Mouse (Mus musculus): Measurements from ENCODE around the gene Psmd13. TPM values are rescaled to one million over a fixed set of nuclear protein-coding genes. Genes with fewer than 3 reads are reported as not detected.

Psmd13 gene
- polyA plus RNA-seq, 1 experiment from 2014 or later: 187 TPM

DNA sequence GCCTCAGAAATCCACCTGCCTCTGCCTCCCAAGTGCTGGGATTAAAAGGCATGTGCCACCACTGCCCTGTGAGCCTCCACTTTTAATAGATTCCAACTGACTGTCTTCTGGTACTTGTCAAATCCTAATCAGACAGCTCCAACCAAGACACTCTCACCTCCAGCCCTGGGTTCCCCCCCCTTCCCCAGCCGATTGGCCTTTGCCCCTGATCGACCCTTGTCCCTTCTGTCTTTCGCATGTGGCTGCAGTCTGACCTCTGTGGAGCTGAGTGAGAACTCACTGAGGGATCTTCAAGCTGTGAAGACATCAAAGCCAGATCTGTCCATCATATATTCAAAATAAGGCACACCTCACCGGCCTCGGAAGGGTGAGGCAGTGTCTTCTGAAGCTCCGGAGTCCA is 45.4 kb downstream of the Psmd13 start:
- Histone ChIP-seq H3K27me3 (replicated peaks) (peaks cover 51% of the 10 kb centered on the region), H3K36me3 (no peaks in the 10 kb centered on the region), H3K4me3 (no peak overlapping the region), H3K27ac (ENCODE audit: poor library complexity, severe bottlenecking) (no peak overlapping the region), H3K4me1 (replicated peaks) (peaks cover 10% of the 10 kb centered on the region), H3K9me3 (replicated peaks) (0 out of 2 replicates have a peak, but pooled peaks cover 7% of the 10 kb centered on the region), H3K4me2 (no peak overlapping the region), H3K9ac (no peak overlapping the region)
- ATAC-seq (ENCODE audit: insufficient number of reproducible peaks, low FRiP score): no peak
- 81% methylated on average over 6 of the region's 6 CpGs for WGBS

DNA sequence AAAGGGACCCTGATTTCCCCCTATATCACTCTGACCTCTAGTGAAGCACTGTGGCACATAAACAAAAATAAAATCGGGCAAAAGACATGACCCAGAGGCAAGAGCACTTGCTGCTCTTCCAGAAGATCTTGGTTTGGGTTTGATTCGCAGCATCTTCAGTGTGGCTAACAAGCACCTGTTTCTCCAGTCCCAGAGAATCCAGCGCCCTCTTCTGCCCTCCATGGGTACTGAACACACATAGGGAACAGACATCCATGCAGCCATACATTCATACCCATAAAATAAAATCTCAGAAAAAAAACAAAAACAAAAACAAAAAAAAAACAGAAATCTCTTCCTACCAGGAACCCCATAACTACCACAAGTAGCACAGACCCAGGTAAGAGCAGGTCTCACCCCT is 56.7 kb downstream of the Psmd13 start:
- Histone ChIP-seq H3K9ac (no peak overlapping the region), H3K27me3 (replicated peaks) (peaks cover 17% of the 10 kb centered on the region), H3K27ac (ENCODE audit: poor library complexity, severe bottlenecking) (no peak overlapping the region), H3K4me2 (no peak overlapping the region), H3K4me3 (no peak overlapping the region), H3K4me1 (replicated peaks) (peaks cover 15% of the 10 kb centered on the region), H3K36me3 (no peaks in the 10 kb centered on the region), H3K9me3 (replicated peaks) (no peaks in the 10 kb centered on the region)
- 34% methylated on average over 3 of the region's 3 CpGs for WGBS
- ATAC-seq (ENCODE audit: insufficient number of reproducible peaks, low FRiP score): no peak

DNA sequence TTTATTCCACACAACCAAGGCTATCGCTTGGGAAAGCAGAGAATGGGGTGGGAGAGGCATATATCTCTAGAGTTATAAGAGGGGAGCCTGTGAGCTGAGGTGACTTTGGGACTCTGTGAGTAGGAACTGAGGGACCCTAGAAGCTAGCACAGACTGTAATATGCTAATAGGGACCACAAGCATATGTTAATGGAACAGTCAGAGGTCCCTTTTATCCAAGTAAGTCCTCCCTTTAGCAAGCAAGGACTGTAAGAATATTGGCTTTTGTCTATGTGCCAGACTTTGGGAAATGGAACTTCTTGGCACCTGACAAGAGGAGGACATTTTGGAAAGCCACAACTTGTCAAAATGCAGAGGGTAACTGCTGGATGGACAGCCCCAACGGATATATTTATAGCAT is 57.1 kb downstream of the Psmd13 start:
- no peak for ATAC-seq (ENCODE audit: insufficient number of reproducible peaks, low FRiP score)
- Histone ChIP-seq H3K9me3 (replicated peaks) (no peaks in the 10 kb centered on the region), H3K4me3 (no peak overlapping the region), H3K27me3 (replicated peaks) (peaks cover 17% of the 10 kb centered on the region), H3K4me2 (no peak overlapping the region), H3K4me1 (replicated peaks) (peaks cover 15% of the 10 kb centered on the region), H3K27ac (ENCODE audit: poor library complexity, severe bottlenecking) (no peak overlapping the region), H3K9ac (no peak overlapping the region), H3K36me3 (no peaks in the 10 kb centered on the region)
- 35% methylated on average over 2 of the region's 2 CpGs for WGBS

DNA sequence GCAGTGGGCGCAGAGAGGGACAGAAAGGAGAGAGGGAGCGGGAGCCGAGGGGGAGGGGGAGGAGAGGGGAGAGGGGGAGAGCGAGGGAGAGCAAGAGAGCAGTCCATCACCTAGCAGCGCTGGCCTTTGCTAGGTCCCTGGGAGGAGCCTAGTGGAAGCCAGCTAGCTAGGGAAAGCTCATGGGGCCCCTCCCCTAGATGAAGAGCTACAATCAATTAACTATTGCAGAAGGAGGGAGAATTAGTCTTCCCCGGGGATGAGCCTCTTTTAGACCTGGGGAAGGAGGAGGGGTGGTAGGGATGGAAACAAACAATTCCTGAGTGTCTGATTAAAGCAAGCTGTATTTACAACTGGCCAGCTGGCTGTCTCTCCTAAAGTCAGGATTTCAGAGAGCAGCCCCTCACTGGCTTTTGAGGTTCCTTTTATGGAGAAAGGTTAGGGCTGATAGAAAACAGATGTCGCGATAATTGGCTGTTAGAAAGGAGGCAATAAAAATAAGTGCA is 58.0 kb downstream of the Psmd13 start:
- Histone ChIP-seq H3K9ac (peak overlapping the region; percentile 37; the same call in 1 of the 2 replicates), H3K4me2 (0 out of 2 replicates have a peak overlapping the region, but pooled peaks have one; percentile 4), H3K4me1 (replicated peaks) (peaks cover 15% of the 10 kb centered on the region), H3K9me3 (replicated peaks) (no peaks in the 10 kb centered on the region), H3K27ac (ENCODE audit: poor library complexity, severe bottlenecking) (no peak overlapping the region), H3K4me3 (no peak overlapping the region), H3K27me3 (replicated peaks) (peaks cover 17% of the 10 kb centered on the region), H3K36me3 (peaks cover 1% of the 10 kb centered on the region; the same call in 1 of the 2 replicates)
- no peak for ATAC-seq (ENCODE audit: insufficient number of reproducible peaks, low FRiP score)
- 14% methylated on average over 8 of the region's 8 CpGs for WGBS

DNA sequence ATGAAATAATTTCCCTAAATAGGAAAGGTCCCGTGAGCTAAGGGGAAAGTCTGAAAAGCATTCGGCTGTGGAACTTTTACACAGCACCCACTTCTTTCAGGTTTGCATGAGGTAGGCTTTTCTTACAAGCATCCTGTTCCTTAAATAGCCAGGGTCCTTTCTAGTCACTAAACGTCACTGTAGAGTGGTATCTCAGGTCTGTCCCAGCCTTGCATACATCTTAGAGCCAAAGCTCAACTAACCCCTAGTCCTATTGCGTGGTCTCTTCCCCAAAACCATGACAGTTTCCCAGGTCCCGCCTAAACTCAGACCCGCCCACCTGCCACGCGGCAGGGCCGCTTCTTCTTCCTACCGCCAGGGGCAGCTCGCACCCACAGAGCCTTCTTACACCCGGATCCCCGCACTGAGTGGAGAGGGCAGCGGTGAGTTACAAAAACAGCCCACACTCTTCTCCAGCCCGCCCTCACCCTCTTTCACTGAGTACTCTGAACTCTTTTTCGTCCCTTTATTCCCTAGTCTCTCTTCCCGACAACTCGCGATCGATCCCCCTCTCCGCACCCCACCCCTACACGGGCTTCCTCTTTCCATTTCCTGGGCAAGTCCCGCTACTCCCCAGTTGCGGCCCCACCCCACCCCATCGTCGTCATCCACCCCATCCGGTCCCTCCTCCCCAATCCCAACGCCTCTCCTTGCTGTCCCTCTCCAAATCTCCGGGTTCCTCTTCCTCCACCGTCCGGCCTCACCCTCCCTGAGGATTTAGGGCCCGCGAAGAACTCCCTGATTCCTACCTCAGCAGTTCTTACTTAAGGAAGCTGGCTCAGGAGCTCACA is 59.7 kb downstream of the Psmd13 start, which contains the start of gene Pgghg:
Gene Pgghg, plus strand, starts transcription at position 170 of the 830 bp plus-strand sequence.
- peak within 1 kb of the TSS; percentile 58 for H3K4me3 ChIP-seq
- H3K36me3 ChIP-seq: peaks cover 15% of the 10 kb centered on the region
- WGBS: 2% methylated on average over 33 of the region's 33 CpGs
- peaks cover 8% of the 10 kb centered on the region for H3K27me3 ChIP-seq (replicated peaks)
- H3K9ac ChIP-seq: peak within 1 kb of the TSS; percentile 84
- no peaks in the 10 kb centered on the region for H3K9me3 ChIP-seq (replicated peaks)
- H3K4me1 ChIP-seq (replicated peaks): peaks cover 19% of the 10 kb centered on the region
- ATAC-seq (ENCODE audit: insufficient number of reproducible peaks, low FRiP score): peak; percentile 91
- peak within 1 kb of the TSS; percentile 76 for H3K27ac ChIP-seq (ENCODE audit: poor library complexity, severe bottlenecking)
- H3K4me2 ChIP-seq: peak within 1 kb of the TSS; percentile 75

DNA sequence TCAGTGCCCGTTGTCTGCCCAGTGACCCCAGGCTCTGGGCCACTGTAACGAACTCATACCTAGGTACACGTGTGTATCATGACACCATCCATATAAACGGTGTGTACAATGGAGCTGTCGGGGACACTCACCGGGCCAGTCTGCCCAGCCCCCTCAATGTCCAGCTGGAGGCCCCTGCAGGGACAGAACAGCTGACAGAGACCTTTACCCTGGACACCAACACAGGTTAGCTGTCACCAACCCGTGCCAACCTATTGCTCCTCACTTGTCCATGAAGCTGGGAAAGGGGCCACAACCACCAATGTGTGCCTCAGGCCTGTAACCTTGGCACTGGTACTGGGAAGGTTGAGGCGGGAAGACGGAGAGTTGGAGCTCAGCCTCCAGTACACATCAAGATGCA is 60.6 kb downstream of the Psmd13 start:
- Histone ChIP-seq H3K4me2 (peak overlapping the region; percentile 75), H3K4me3 (peak overlapping the region; percentile 58), H3K27me3 (replicated peaks) (0 out of 2 replicates have a peak, but pooled peaks cover 3% of the 10 kb centered on the region), H3K9me3 (replicated peaks) (no peaks in the 10 kb centered on the region), H3K4me1 (replicated peaks) (peaks cover 28% of the 10 kb centered on the region), H3K9ac (peak overlapping the region; percentile 84), H3K36me3 (peaks cover 16% of the 10 kb centered on the region), H3K27ac (ENCODE audit: poor library complexity, severe bottlenecking) (peak overlapping the region; percentile 76)
- ATAC-seq (ENCODE audit: insufficient number of reproducible peaks, low FRiP score): no peak
- 63% methylated on average over 9 of the region's 9 CpGs for WGBS

DNA sequence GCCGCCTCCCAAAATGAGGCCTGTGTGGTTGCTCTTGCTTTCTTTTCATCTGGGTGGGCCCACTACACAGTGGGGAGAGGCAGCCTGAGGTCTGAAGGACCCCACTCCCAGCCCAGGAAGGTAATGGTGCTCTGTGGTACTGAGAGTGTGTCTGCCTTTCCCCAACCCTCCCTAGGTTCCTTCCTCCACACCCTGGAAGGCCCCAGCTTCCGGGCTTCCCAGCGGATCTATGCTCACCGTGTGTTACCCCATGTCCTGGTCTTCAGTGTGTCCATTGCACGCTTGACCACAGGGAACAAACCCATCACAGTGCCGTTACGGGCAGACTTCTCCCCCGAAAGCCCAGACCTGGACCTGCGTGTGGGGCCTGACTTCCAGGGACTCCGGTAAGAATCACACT is 61.0 kb downstream of the Psmd13 start:
- peaks cover 20% of the 10 kb centered on the region for H3K36me3 ChIP-seq
- H3K27me3 ChIP-seq (replicated peaks): no peaks in the 10 kb centered on the region
- H3K4me3 ChIP-seq: no peak overlapping the region
- no peaks in the 10 kb centered on the region for H3K9me3 ChIP-seq (replicated peaks)
- H3K4me1 ChIP-seq (replicated peaks): peaks cover 33% of the 10 kb centered on the region
- ATAC-seq (ENCODE audit: insufficient number of reproducible peaks, low FRiP score): no peak
- H3K4me2 ChIP-seq: no peak overlapping the region
- H3K9ac ChIP-seq: no peak overlapping the region
- H3K27ac ChIP-seq (ENCODE audit: poor library complexity, severe bottlenecking): no peak overlapping the region
- 88% methylated on average over 10 of the region's 10 CpGs for WGBS

DNA sequence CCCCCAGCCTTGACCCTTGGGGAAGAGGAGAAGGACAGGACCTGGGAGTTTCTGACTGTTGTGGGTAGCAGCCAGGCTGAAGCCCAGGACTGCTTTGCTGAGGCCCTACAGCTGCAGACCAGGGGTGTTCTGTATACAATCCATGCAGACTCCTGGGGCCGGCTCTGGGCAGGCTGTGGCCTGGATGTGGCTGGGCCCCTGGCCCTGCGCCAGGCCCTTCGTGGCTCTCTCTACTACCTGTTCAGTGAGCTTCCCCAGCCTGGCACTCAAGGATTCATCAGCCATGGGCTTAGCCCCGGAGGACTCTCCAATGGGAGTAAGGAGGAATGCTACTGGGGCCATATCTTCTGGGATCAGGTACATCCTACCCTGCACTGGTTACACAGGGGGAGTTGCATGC is 61.6 kb downstream of the Psmd13 start:
- 76% methylated on average over 4 of the region's 4 CpGs for WGBS
- Histone ChIP-seq H3K4me2 (no peak overlapping the region), H3K27me3 (replicated peaks) (no peaks in the 10 kb centered on the region), H3K4me3 (no peak overlapping the region), H3K27ac (ENCODE audit: poor library complexity, severe bottlenecking) (no peak overlapping the region), H3K9ac (no peak overlapping the region), H3K4me1 (replicated peaks) (peaks cover 38% of the 10 kb centered on the region), H3K36me3 (peaks cover 24% of the 10 kb centered on the region), H3K9me3 (replicated peaks) (no peaks in the 10 kb centered on the region)
- no peak for ATAC-seq (ENCODE audit: insufficient number of reproducible peaks, low FRiP score)

DNA sequence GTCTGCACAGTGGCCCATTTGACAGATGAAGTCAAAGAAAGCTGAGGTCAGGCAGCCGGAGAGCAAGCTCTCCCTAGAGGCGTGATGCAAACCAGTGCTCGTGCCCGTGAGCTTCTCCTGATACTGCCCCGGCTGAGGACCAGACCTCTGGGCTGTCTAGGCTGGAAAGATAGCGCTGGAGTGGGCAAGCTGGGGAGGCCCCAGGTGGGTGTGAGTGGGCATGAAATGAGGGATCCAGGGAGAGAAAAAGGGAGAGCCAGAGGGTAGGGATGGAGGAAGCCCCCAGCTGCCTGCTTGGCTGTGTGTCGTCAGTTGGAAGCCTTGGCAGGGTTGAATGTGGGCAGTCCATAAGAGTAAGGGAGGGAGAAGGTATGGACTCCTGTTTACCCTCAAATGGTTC is 62.5 kb downstream of the Psmd13 start:
- no peaks in the 10 kb centered on the region for H3K27me3 ChIP-seq (replicated peaks)
- H3K4me1 ChIP-seq (replicated peaks): peaks cover 43% of the 10 kb centered on the region
- WGBS: 78% methylated on average over 7 of the region's 7 CpGs

DNA sequence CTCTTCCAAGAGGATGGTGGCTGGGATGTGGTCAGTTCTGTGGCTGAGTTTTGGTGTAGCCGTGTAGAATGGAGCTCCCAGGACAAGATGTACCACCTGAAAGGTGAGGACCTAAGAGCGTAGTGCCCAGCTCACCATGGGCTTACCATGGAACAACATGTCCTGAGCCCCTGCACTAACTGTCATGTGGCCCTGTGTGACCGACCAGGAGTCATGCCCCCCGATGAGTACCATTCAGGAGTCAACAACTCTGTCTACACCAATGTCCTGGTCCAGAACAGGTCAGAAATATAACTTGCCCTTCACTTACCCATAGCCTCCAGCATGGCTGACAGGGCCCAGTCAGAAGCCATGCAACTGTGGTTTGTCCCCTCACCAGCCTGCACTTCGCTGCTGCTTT is 63.5 kb downstream of the Psmd13 start:
- ATAC-seq (ENCODE audit: insufficient number of reproducible peaks, low FRiP score): no peak
- no peak overlapping the region for H3K4me2 ChIP-seq
- H3K4me1 ChIP-seq (replicated peaks): peaks cover 40% of the 10 kb centered on the region
- no peak overlapping the region for H3K27ac ChIP-seq (ENCODE audit: poor library complexity, severe bottlenecking)
- H3K4me3 ChIP-seq: no peak overlapping the region
- WGBS: 87% methylated on average over 5 of the region's 5 CpGs
- H3K9ac ChIP-seq: no peak overlapping the region
- no peaks in the 10 kb centered on the region for H3K9me3 ChIP-seq (replicated peaks)
- H3K36me3 ChIP-seq: peaks cover 35% of the 10 kb centered on the region
- H3K27me3 ChIP-seq (replicated peaks): no peaks in the 10 kb centered on the region

More for the DNA sequence above, 62.5 kb downstream of the Psmd13 start:
- Histone ChIP-seq H3K36me3 (peaks cover 31% of the 10 kb centered on the region), H3K9me3 (replicated peaks) (no peaks in the 10 kb centered on the region), H3K9ac (no peak overlapping the region), H3K4me3 (no peak overlapping the region), H3K27ac (ENCODE audit: poor library complexity, severe bottlenecking) (no peak overlapping the region), H3K4me2 (no peak overlapping the region)
- ATAC-seq (ENCODE audit: insufficient number of reproducible peaks, low FRiP score): no peak

DNA sequence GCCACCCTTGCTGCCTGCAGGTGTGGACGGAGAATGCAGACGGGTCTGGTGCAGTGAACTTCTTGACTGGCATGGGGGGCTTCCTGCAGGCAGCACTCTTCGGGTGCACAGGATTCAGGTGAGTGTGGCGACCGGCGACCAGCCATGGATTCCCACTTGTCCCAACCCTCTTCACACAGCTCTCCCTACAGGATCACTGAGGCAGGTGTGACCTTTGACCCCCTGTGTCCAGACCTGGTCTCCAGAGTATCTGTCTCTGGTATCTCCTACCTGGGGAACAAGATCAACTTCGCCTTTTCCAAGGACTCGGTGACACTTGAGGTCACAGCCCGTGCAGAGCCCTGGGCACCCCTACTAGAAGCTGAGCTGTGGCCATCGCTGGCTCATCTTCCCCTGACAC is 64.5 kb downstream of the Psmd13 start:
- H3K27me3 ChIP-seq (replicated peaks): no peaks in the 10 kb centered on the region
- peaks cover 35% of the 10 kb centered on the region for H3K36me3 ChIP-seq
- H3K4me1 ChIP-seq (replicated peaks): peaks cover 47% of the 10 kb centered on the region
- H3K4me2 ChIP-seq: no peak overlapping the region
- no peak overlapping the region for H3K4me3 ChIP-seq
- 85% methylated on average over 10 of the region's 10 CpGs for WGBS
- H3K9me3 ChIP-seq (replicated peaks): no peaks in the 10 kb centered on the region
- peak overlapping the region; percentile 43 for H3K27ac ChIP-seq (ENCODE audit: poor library complexity, severe bottlenecking)
- no peak overlapping the region for H3K9ac ChIP-seq
- ATAC-seq (ENCODE audit: insufficient number of reproducible peaks, low FRiP score): no peak

Data from heart, embryonic 12.5 days (tissue).